Mouse (Mus musculus): ENCODE results near the gene Cdyl. TPM values are rescaled to one million over a fixed set of nuclear protein-coding genes. Genes with fewer than 3 reads are reported as not detected.
A peak's percentile ranks its signal among the peaks of the same experiment; 100 is the strongest.

Cdyl gene
- polyA plus RNA-seq, 1 experiment: 10.9 TPM

- TF ChIP-seq MYOG (IDR thresholded peaks at IDR 0.05; ENCODE audit: control insufficient read depth in 1 of 3, insufficient read depth in 1 of 3, insufficient read length in 2 of 3, low read depth in 2 of 3): no peak
- TF ChIP-seq TCF12 (IDR thresholded peaks at IDR 0.05; ENCODE audit: insufficient read depth, poor library complexity, severe bottlenecking): no peak
- TF ChIP-seq MAX (IDR thresholded peaks at IDR 0.05; ENCODE audit: low read depth): no peak
- no peaks in the 10 kb centered on the region for H3K36me3 ChIP-seq (ENCODE audit: control insufficient read depth, insufficient read depth)
- H3ac ChIP-seq (ENCODE audit: control insufficient read depth, insufficient read length): no peak overlapping the region
- H3K4me2 ChIP-seq (ENCODE audit: low read depth): peak overlapping the region; percentile 8
- H3K27me3 ChIP-seq (ENCODE audit: control insufficient read depth, insufficient read depth, insufficient read length): no peaks in the 10 kb centered on the region
- H3K79me2 ChIP-seq (ENCODE audit: control insufficient read depth, insufficient read depth): no peaks in the 10 kb centered on the region
- H3K4me3 ChIP-seq: no peak overlapping the region
Observed at GRCm38 (mm10) chr13:35879068-35879467, 219.4 kb downstream of the Cdyl start.

- H3K27me3 ChIP-seq (ENCODE audit: control insufficient read depth, insufficient read depth, insufficient read length): no peaks in the 10 kb centered on the region
- no peak for TF ChIP-seq E2F4 (IDR thresholded peaks at IDR 0.05; ENCODE audit: insufficient read depth)
- TF ChIP-seq MYOD1 (IDR thresholded peaks at IDR 0.05; ENCODE audit: control insufficient read depth in 1 of 3, insufficient read length in 2 of 3, low read depth in 2 of 3): peak in 2 of 3 experiments; percentile 65 to 68
- TF ChIP-seq POLR2AphosphoS2 (IDR thresholded peaks at IDR 0.05; ENCODE audit: insufficient read length, low read depth): no peak
- no peak for TF ChIP-seq POLR2A (IDR thresholded peaks at IDR 0.05; ENCODE audit: insufficient read length, low read depth)
- TF ChIP-seq MAX (IDR thresholded peaks at IDR 0.05; ENCODE audit: low read depth): no peak
- TF ChIP-seq MYOG (IDR thresholded peaks at IDR 0.05; ENCODE audit: control insufficient read depth in 1 of 3, insufficient read depth in 1 of 3, insufficient read length in 2 of 3, low read depth in 2 of 3): peak; percentile 19 to 82 (median 66)
- no peak for TF ChIP-seq USF1 (IDR thresholded peaks at IDR 0.05; ENCODE audit: low read depth)
- TF ChIP-seq TCF12 (IDR thresholded peaks at IDR 0.05; ENCODE audit: insufficient read depth, poor library complexity, severe bottlenecking): no peak
- H3ac ChIP-seq (ENCODE audit: control insufficient read depth, insufficient read length): no peak overlapping the region
- no peaks in the 10 kb centered on the region for H3K36me3 ChIP-seq (ENCODE audit: control insufficient read depth, insufficient read depth)
- no peaks in the 10 kb centered on the region for H3K79me2 ChIP-seq (ENCODE audit: control insufficient read depth, insufficient read depth)
- H3K4me2 ChIP-seq (ENCODE audit: low read depth): peak overlapping the region; percentile 8
- H3K4me3 ChIP-seq: no peak overlapping the region
Observed at GRCm38 (mm10) chr13:35879519-35879918, 219.9 kb downstream of the Cdyl start.

GRCm38 (mm10) chr13:35880555-35881046, 221.0 kb downstream of the Cdyl start:
- Histone ChIP-seq H3ac (ENCODE audit: control insufficient read depth, insufficient read length) (no peak overlapping the region), H3K79me2 (ENCODE audit: control insufficient read depth, insufficient read depth) (no peaks in the 10 kb centered on the region), H3K27me3 (ENCODE audit: control insufficient read depth, insufficient read depth, insufficient read length) (no peaks in the 10 kb centered on the region), H3K4me2 (ENCODE audit: low read depth) (no peak overlapping the region), H3K36me3 (ENCODE audit: control insufficient read depth, insufficient read depth) (no peaks in the 10 kb centered on the region), H3K4me3 (no peak overlapping the region)
- TF ChIP-seq REST (IDR thresholded peaks at IDR 0.05; ENCODE audit: insufficient read depth, insufficient read length): no peak
- no peak for TF ChIP-seq SRF (IDR thresholded peaks at IDR 0.05; ENCODE audit: control insufficient read depth, insufficient read length, low read depth)
- TF ChIP-seq CEBPB (IDR thresholded peaks at IDR 0.05; ENCODE audit: insufficient read depth, poor library complexity, severe bottlenecking): no peak
- no peak for TF ChIP-seq MYOG (IDR thresholded peaks at IDR 0.05; ENCODE audit: control insufficient read depth in 1 of 3, insufficient read depth in 1 of 3, insufficient read length in 2 of 3, low read depth in 2 of 3)

- no peak overlapping the region for H3K4me3 ChIP-seq
- no peaks in the 10 kb centered on the region for H3K27me3 ChIP-seq (ENCODE audit: control insufficient read depth, insufficient read depth, insufficient read length)
- no peaks in the 10 kb centered on the region for H3K79me2 ChIP-seq (ENCODE audit: control insufficient read depth, insufficient read depth)
- H3K4me2 ChIP-seq (ENCODE audit: low read depth): no peak overlapping the region
- H3ac ChIP-seq (ENCODE audit: control insufficient read depth, insufficient read length): no peak overlapping the region
- H3K36me3 ChIP-seq (ENCODE audit: control insufficient read depth, insufficient read depth): no peaks in the 10 kb centered on the region
- TF ChIP-seq TCF12 (IDR thresholded peaks at IDR 0.05; ENCODE audit: insufficient read depth, poor library complexity, severe bottlenecking) (no peak), TCF3 (IDR thresholded peaks at IDR 0.05; ENCODE audit: insufficient read length, low read depth) (no peak), MYOD1 (IDR thresholded peaks at IDR 0.05; ENCODE audit: control insufficient read depth in 1 of 3, insufficient read length in 2 of 3, low read depth in 2 of 3) (no peak), USF1 (IDR thresholded peaks at IDR 0.05; ENCODE audit: low read depth) (no peak), MAX (IDR thresholded peaks at IDR 0.05; ENCODE audit: low read depth) (no peak), REST (IDR thresholded peaks at IDR 0.05; ENCODE audit: insufficient read depth, insufficient read length) (no peak), MYOG (IDR thresholded peaks at IDR 0.05; ENCODE audit: control insufficient read depth in 1 of 3, insufficient read depth in 1 of 3, insufficient read length in 2 of 3, low read depth in 2 of 3) (no peak), SRF (IDR thresholded peaks at IDR 0.05; ENCODE audit: control insufficient read depth, insufficient read length, low read depth) (no peak), POLR2AphosphoS2 (IDR thresholded peaks at IDR 0.05; ENCODE audit: insufficient read length, low read depth) (no peak), E2F4 (IDR thresholded peaks at IDR 0.05; ENCODE audit: insufficient read depth) (no peak), CEBPB (IDR thresholded peaks at IDR 0.05; ENCODE audit: insufficient read depth, poor library complexity, severe bottlenecking) (no peak), POLR2A (IDR thresholded peaks at IDR 0.05; ENCODE audit: insufficient read length, low read depth) (no peak)
Observed at GRCm38 (mm10) chr13:35886121-35886725, 226.6 kb downstream of the Cdyl start.

GRCm38 (mm10) chr13:35892866-35893265, 233.2 kb downstream of the Cdyl start:
- Histone ChIP-seq H3K27me3 (ENCODE audit: control insufficient read depth, insufficient read depth, insufficient read length) (no peaks in the 10 kb centered on the region), H3K36me3 (ENCODE audit: control insufficient read depth, insufficient read depth) (peaks cover 3% of the 10 kb centered on the region), H3K4me2 (ENCODE audit: low read depth) (no peak overlapping the region), H3K4me3 (no peak overlapping the region), H3K79me2 (ENCODE audit: control insufficient read depth, insufficient read depth) (no peaks in the 10 kb centered on the region), H3ac (ENCODE audit: control insufficient read depth, insufficient read length) (no peak overlapping the region)
- TF ChIP-seq CEBPB (IDR thresholded peaks at IDR 0.05; ENCODE audit: insufficient read depth, poor library complexity, severe bottlenecking): no peak
- TF ChIP-seq SRF (IDR thresholded peaks at IDR 0.05; ENCODE audit: control insufficient read depth, insufficient read length, low read depth): no peak
- no peak for TF ChIP-seq E2F4 (IDR thresholded peaks at IDR 0.05; ENCODE audit: insufficient read depth)
